Mouse (Mus musculus) forebrain, embryonic 16.5 days (tissue): ENCODE measurements around the gene Slc4a2. TPM values are rescaled to one million over a fixed set of nuclear protein-coding genes. Genes with fewer than 3 reads are reported as not detected.
A peak's percentile ranks its signal among the peaks of the same experiment; 100 is the strongest.

Experiments
- ATAC-seq: fragments of 200-750 bp; cut with Nextera tagmentation; 2 replicates; pipeline ENCODE4 v1.8.0; 2017; ENCODE audit warnings: mild to moderate bottlenecking, moderate library complexity
- H3K27ac ChIP-seq: fragments of 300-500 bp; sonication (generic); 2 replicates; pipeline ENCODE4 v1.5.1; 2014; ENCODE audit warnings: low read length, control low read depth
- H3K27me3 ChIP-seq: fragments of 300-500 bp; sonication (generic); replicated peaks from 2 replicates; pipeline ENCODE4 v1.6.1; 2014; ENCODE audit warnings: low read length; ENCODE audit not compliant: control insufficient read depth, insufficient read depth
- H3K36me3 ChIP-seq: fragments of 300-500 bp; sonication (generic); 2 replicates; pipeline ENCODE4 v1.6.1; 2014; ENCODE audit not compliant: control insufficient read depth, insufficient read depth
- H3K4me1 ChIP-seq: fragments of 300-500 bp; sonication (generic); replicated peaks from 2 replicates; pipeline ENCODE4 v1.6.1; 2014; ENCODE audit warnings: low read length; ENCODE audit not compliant: control insufficient read depth, insufficient read depth
- H3K4me2 ChIP-seq: fragments of 300-500 bp; sonication (generic); 2 replicates; pipeline ENCODE4 v1.6.1; 2014; ENCODE audit warnings: mild to moderate bottlenecking, low read length, control low read depth
- H3K4me3 ChIP-seq: fragments of 300-500 bp; sonication (generic); replicated peaks from 2 replicates; pipeline ENCODE4 v1.5.1; 2014; ENCODE audit warnings: mild to moderate bottlenecking, low read length, control low read depth
- H3K9ac ChIP-seq: fragments of 300-500 bp; sonication (generic); replicated peaks from 2 replicates; pipeline ENCODE4 v1.6.1; 2014; ENCODE audit warnings: low read depth, low read length, control low read depth
- H3K9me3 ChIP-seq: fragments of 300-500 bp; sonication (generic); 2 replicates; pipeline ENCODE4 v1.6.1; 2016; ENCODE audit warnings: low read length; ENCODE audit not compliant: control insufficient read depth
- WGBS: fragments of 180-500 bp; shearing (Covaris S2); extraction: QIAGEN DNeasy Blood & Tissue Kit; methylation state at CpG from one replicate; pipeline ENCODE4 v1.1.7; 2014; 5-methylcytosine and 5-hydroxymethylcytosine counted together
- polyA plus RNA-seq: library from polyadenylated mRNA; unstranded; fragments of >200 nt; fragmentation: Nextera tagmentation; extraction: Ambion mirVana; gene quantifications from 2 replicates; pipeline ENCODE4 v1.2.1, GENCODE M21; 2015

The Slc4a2 gene
- polyA plus RNA-seq, 1 experiment from 2014 or later = 19.1 TPM

- WGBS = 89% methylated on average over 9 of the region's 9 CpGs
- Histone ChIP-seq H3K9me3 (no peaks in the 10 kb centered on the region), H3K36me3 (peaks cover 7% of the 10 kb centered on the region), H3K4me3 (no peak overlapping the region), H3K4me2 (no peak overlapping the region), H3K4me1 (peaks cover 30% of the 10 kb centered on the region), H3K27ac (no peak overlapping the region), H3K27me3 (no peaks in the 10 kb centered on the region), H3K9ac (no peak overlapping the region)
- no peak for ATAC-seq
Measured at GRCm38 (mm10) chr5:24420381-24420780, 3.3 kb upstream of the Slc4a2 start.

- Histone ChIP-seq H3K9ac (peak overlapping the region; percentile 75), H3K4me2 (peak overlapping the region; percentile 96), H3K9me3 (no peaks in the 10 kb centered on the region), H3K36me3 (peaks cover 7% of the 10 kb centered on the region), H3K4me1 (peaks cover 47% of the 10 kb centered on the region), H3K27ac (peak overlapping the region; percentile 94), H3K4me3 (peak overlapping the region; percentile 69), H3K27me3 (no peaks in the 10 kb centered on the region)
- no peak for ATAC-seq
- WGBS = 9% methylated on average over 21 of the region's 21 CpGs
Measured at GRCm38 (mm10) chr5:24424004-24424781, 556 bp downstream of the Slc4a2 start.

GRCm38 (mm10) chr5:24424861-24425411 is 1.3 kb downstream of the Slc4a2 start:
- peaks cover 47% of the 10 kb centered on the region for H3K4me1 ChIP-seq
- no peaks in the 10 kb centered on the region for H3K36me3 ChIP-seq
- ATAC-seq = no peak
- no peaks in the 10 kb centered on the region for H3K9me3 ChIP-seq
- WGBS = 1% methylated on average over 47 of the region's 60 CpGs
- H3K27ac ChIP-seq = peak overlapping the region; percentile 94
- no peaks in the 10 kb centered on the region for H3K27me3 ChIP-seq
- H3K4me3 ChIP-seq = peak overlapping the region; percentile 69
- peak overlapping the region; percentile 75 for H3K9ac ChIP-seq
- peak overlapping the region; percentile 96 for H3K4me2 ChIP-seq

GRCm38 (mm10) chr5:24425421-24426036 is 1.9 kb downstream of the Slc4a2 start:
- Histone ChIP-seq H3K27ac (no peak overlapping the region; the same call in 1 of the 2 replicates), H3K4me2 (peak overlapping the region; percentile 96), H3K4me1 (peaks cover 47% of the 10 kb centered on the region), H3K4me3 (peak overlapping the region; percentile 69), H3K9me3 (no peaks in the 10 kb centered on the region), H3K9ac (peak overlapping the region; percentile 75), H3K36me3 (no peaks in the 10 kb centered on the region), H3K27me3 (no peaks in the 10 kb centered on the region)
- WGBS = 0% methylated on average over 23 of the region's 30 CpGs
- no peak for ATAC-seq

- Histone ChIP-seq H3K4me2 (peak overlapping the region; percentile 96), H3K36me3 (no peaks in the 10 kb centered on the region), H3K9ac (no peak overlapping the region; the same call in 1 of the 2 replicates)
Measured at GRCm38 (mm10) chr5:24426037-24426432, 2.4 kb downstream of the Slc4a2 start.

GRCm38 (mm10) chr5:24426556-24427284 is 3.1 kb downstream of the Slc4a2 start:
- Histone ChIP-seq H3K4me3 (no peak overlapping the region), H3K4me1 (peaks cover 47% of the 10 kb centered on the region), H3K27me3 (no peaks in the 10 kb centered on the region), H3K4me2 (peak overlapping the region; percentile 96; the same call in 1 of the 2 replicates), H3K27ac (no peak overlapping the region), H3K9ac (no peak overlapping the region; the same call in 1 of the 2 replicates), H3K9me3 (no peaks in the 10 kb centered on the region), H3K36me3 (no peaks in the 10 kb centered on the region)
- no peak for ATAC-seq
- 13% methylated on average over 9 of the region's 9 CpGs for WGBS

More at GRCm38 (mm10) chr5:24426037-24426432, 2.4 kb downstream of the Slc4a2 start:
- WGBS = 0% methylated on average over 10 of the region's 10 CpGs
- H3K9me3 ChIP-seq = no peaks in the 10 kb centered on the region
- ATAC-seq = no peak
- no peak overlapping the region for H3K27ac ChIP-seq
- H3K27me3 ChIP-seq = no peaks in the 10 kb centered on the region
- H3K4me3 ChIP-seq = peak overlapping the region; percentile 69
- H3K4me1 ChIP-seq = peaks cover 47% of the 10 kb centered on the region

- no peak for ATAC-seq
- H3K4me1 ChIP-seq = peaks cover 45% of the 10 kb centered on the region
- no peaks in the 10 kb centered on the region for H3K27me3 ChIP-seq
- H3K9ac ChIP-seq = no peak overlapping the region
- no peak overlapping the region for H3K4me2 ChIP-seq
- 12% methylated on average over 12 of the region's 12 CpGs for WGBS
- no peaks in the 10 kb centered on the region for H3K36me3 ChIP-seq
- H3K4me3 ChIP-seq = no peak overlapping the region
- no peak overlapping the region for H3K27ac ChIP-seq
- H3K9me3 ChIP-seq = no peaks in the 10 kb centered on the region
Measured at GRCm38 (mm10) chr5:24427285-24427633, 3.6 kb downstream of the Slc4a2 start.

GRCm38 (mm10) chr5:24427981-24428402 is 4.4 kb downstream of the Slc4a2 start:
- 9% methylated on average over 15 of the region's 15 CpGs for WGBS
- Histone ChIP-seq H3K27ac (no peak overlapping the region), H3K4me3 (no peak overlapping the region), H3K9ac (no peak overlapping the region), H3K36me3 (no peaks in the 10 kb centered on the region), H3K9me3 (no peaks in the 10 kb centered on the region), H3K4me2 (no peak overlapping the region), H3K4me1 (peaks cover 38% of the 10 kb centered on the region), H3K27me3 (no peaks in the 10 kb centered on the region)
- no peak for ATAC-seq

- H3K9ac ChIP-seq = no peak overlapping the region
- no peaks in the 10 kb centered on the region for H3K9me3 ChIP-seq
- H3K27me3 ChIP-seq = no peaks in the 10 kb centered on the region
- no peak overlapping the region for H3K4me3 ChIP-seq
- H3K4me1 ChIP-seq = peaks cover 38% of the 10 kb centered on the region
- 20% methylated on average over 8 of the region's 9 CpGs for WGBS
- no peak overlapping the region for H3K27ac ChIP-seq
- no peaks in the 10 kb centered on the region for H3K36me3 ChIP-seq
- H3K4me2 ChIP-seq = no peak overlapping the region
- no peak for ATAC-seq
Measured at GRCm38 (mm10) chr5:24428596-24428995, 5.0 kb downstream of the Slc4a2 start.
